Mouse (Mus musculus) olfactory bulb, adult 2 months (tissue): Measurements from ENCODE around the gene Cpox.

Source experiments
- CTCF ChIP-seq: fragments of 200-500 bp; IDR thresholded peaks from 2 replicates; pipeline ENCODE4 v1.5.1; 2012; ENCODE audit warnings: low read depth, mild to moderate bottlenecking, low read length, moderate library complexity; ENCODE audit not compliant: insufficient read depth
- POLR2A ChIP-seq: fragments of 200-500 bp; IDR thresholded peaks from 2 replicates; pipeline ENCODE4 v1.6.1; 2012; ENCODE audit warnings: mild to moderate bottlenecking, low read depth, low read length, moderate library complexity; ENCODE audit not compliant: insufficient read depth

GRCm38 (mm10) chr16:58676633-58677032, 6.5 kb downstream of the Cpox start:
- TF ChIP-seq CTCF (no peak), POLR2A (no peak)
